Mouse (Mus musculus) MEL (cell line): ENCODE results near the gene Metrnl. TPM values are rescaled to one million over a fixed set of nuclear protein-coding genes. Genes with fewer than 3 reads are reported as not detected.
A peak's percentile ranks its signal among the peaks of the same experiment; 100 is the strongest.

Source experiments
- DNase-seq: peaks from one replicate; pipeline ENCODE4 v3.0.0; 2011; ENCODE audit warnings: low read depth, low spot score
- H3K27ac ChIP-seq: 2 replicates; pipeline ENCODE4 v1.5.1; 2012; ENCODE audit warnings: low read depth, mild to moderate bottlenecking, control low read depth, low read length, moderate library complexity; ENCODE audit not compliant: control insufficient read depth
- H3K27me3 ChIP-seq, 2 experiments: fragments of 150-350 bp in 1 of 2; sonication (generic) in 1 of 2; 2 replicates each; pipeline ENCODE4 v1.6.1; 2012; ENCODE audit warnings: low read length in 2 of 2, mild to moderate bottlenecking in 2 of 2, improper control_type of control experiment in 1 of 2, moderate library complexity in 1 of 2; ENCODE audit not compliant: insufficient read depth in 2 of 2, control insufficient read depth in 1 of 2
- H3K36me3 ChIP-seq, 2 experiments: 2 replicates each; pipeline ENCODE4 v1.6.1; 2012 to 2014; ENCODE audit warnings: low read length in 2 of 2, improper control_type of control experiment in 1 of 2, inconsistent platforms in 1 of 2, mild to moderate bottlenecking in 1 of 2; ENCODE audit not compliant: insufficient read depth in 2 of 2, control insufficient read depth in 1 of 2
- H3K4me1 ChIP-seq, 2 experiments: fragments of 150-350 bp in 1 of 2; sonication (generic) in 1 of 2; 2 replicates each; pipeline ENCODE4 v1.6.1; 2012; ENCODE audit warnings: low read length in 2 of 2, improper control_type of control experiment in 1 of 2, mild to moderate bottlenecking in 1 of 2; ENCODE audit not compliant: insufficient read depth in 2 of 2, control insufficient read depth in 1 of 2
- H3K4me3 ChIP-seq, 2 experiments: fragments of 150-350 bp in 1 of 2; sonication (generic) in 1 of 2; 2 replicates each; pipeline ENCODE4 v1.5.1; 2012; ENCODE audit warnings: low read depth in 2 of 2, low read length in 2 of 2, mild to moderate bottlenecking in 2 of 2, moderate library complexity in 2 of 2, control low read depth in 1 of 2, improper control_type of control experiment in 1 of 2; ENCODE audit not compliant: control insufficient read depth in 1 of 2, insufficient read depth in 1 of 2
- H3K79me2 ChIP-seq: 2 replicates; pipeline ENCODE4 v1.6.1; 2012; ENCODE audit warnings: mild to moderate bottlenecking, low read length, moderate library complexity; ENCODE audit not compliant: control insufficient read depth, poor library complexity, insufficient read depth
- H3K9ac ChIP-seq: 2 replicates; pipeline ENCODE4 v1.6.1; 2012; ENCODE audit warnings: low read depth, mild to moderate bottlenecking, control low read depth, low read length, moderate library complexity; ENCODE audit not compliant: control insufficient read depth, poor library complexity, severe bottlenecking
- H3K9me3 ChIP-seq: fragments of 150-350 bp; sonication (generic); replicated peaks from 2 replicates; pipeline ENCODE4 v1.6.1; 2012; ENCODE audit warnings: mild to moderate bottlenecking, low read length, improper control_type of control experiment, moderate library complexity; ENCODE audit not compliant: insufficient read depth
- BHLHE40 ChIP-seq: IDR thresholded peaks from 2 replicates; pipeline ENCODE4 v1.6.1; 2012; ENCODE audit warnings: low read depth, mild to moderate bottlenecking, inconsistent platforms, low read length, improper control_type of control experiment, borderline replicate concordance
- CTCF ChIP-seq, 3 experiments: IDR thresholded peaks in 2 of 3; conservative IDR thresholded peaks in 1 of 3; 2 replicates each; pipeline ENCODE4 v1.5.1; 2011 to 2012; ENCODE audit warnings: low read length in 3 of 3, low read depth in 2 of 3, mild to moderate bottlenecking in 2 of 3, improper control_type of control experiment in 1 of 3, inconsistent platforms in 1 of 3, mixed read lengths in 1 of 3, moderate library complexity in 1 of 3; ENCODE audit not compliant: control insufficient read depth in 1 of 3, insufficient read depth in 1 of 3, poor library complexity in 1 of 3, severe bottlenecking in 1 of 3
- ELF1 ChIP-seq: IDR thresholded peaks from 2 replicates; pipeline ENCODE4 v1.6.1; 2014; ENCODE audit warnings: low read depth, mild to moderate bottlenecking, inconsistent platforms, low read length, improper control_type of control experiment, moderate library complexity
- EP300 ChIP-seq, 2 experiments: IDR thresholded peaks; 2 replicates each; pipeline ENCODE4 v1.6.1; 2011; ENCODE audit warnings: improper control_type of control experiment in 2 of 2, low read length in 2 of 2, low read depth in 1 of 2, mild to moderate bottlenecking in 1 of 2
- ETS1 ChIP-seq: IDR thresholded peaks from 2 replicates; pipeline ENCODE4 v1.6.1; 2012; ENCODE audit warnings: low read depth, mild to moderate bottlenecking, inconsistent platforms, low read length, improper control_type of control experiment, moderate library complexity
- GABPA ChIP-seq: IDR thresholded peaks from 2 replicates; pipeline ENCODE4 v1.6.1; 2012; ENCODE audit warnings: low read depth, mild to moderate bottlenecking, inconsistent platforms, low read length, improper control_type of control experiment, moderate library complexity
- GATA1 ChIP-seq: IDR thresholded peaks from 2 replicates; pipeline ENCODE4 v1.6.1; 2011; ENCODE audit warnings: low read depth, low read length, improper control_type of control experiment
- HCFC1 ChIP-seq: IDR thresholded peaks from 2 replicates; pipeline ENCODE4 v1.6.1; 2012; ENCODE audit warnings: low read depth, mild to moderate bottlenecking, inconsistent platforms, low read length, improper control_type of control experiment, moderate library complexity
- KAT2A ChIP-seq: conservative IDR thresholded peaks from 2 replicates; pipeline ENCODE4 v1.6.1; 2012; ENCODE audit warnings: low read depth, low read length, improper control_type of control experiment, inconsistent platforms
- MAX ChIP-seq: IDR thresholded peaks from 2 replicates; pipeline ENCODE4 v1.6.1; 2011; ENCODE audit warnings: low read length, improper control_type of control experiment
- MAZ ChIP-seq: IDR thresholded peaks from 2 replicates; pipeline ENCODE4 v1.6.1; 2012; ENCODE audit warnings: low read depth, mild to moderate bottlenecking, inconsistent platforms, low read length, improper control_type of control experiment
- MEF2A ChIP-seq: IDR thresholded peaks from 2 replicates; pipeline ENCODE4 v1.6.1; 2014; ENCODE audit warnings: low read depth, mild to moderate bottlenecking, inconsistent platforms, low read length, improper control_type of control experiment; ENCODE audit not compliant: poor library complexity, insufficient replicate concordance, severe bottlenecking; ENCODE audit errors: extremely low read depth
- MXI1 ChIP-seq: IDR thresholded peaks from 2 replicates; pipeline ENCODE4 v1.6.1; 2011; ENCODE audit warnings: mild to moderate bottlenecking, low read depth, low read length, improper control_type of control experiment
- MYB ChIP-seq: IDR thresholded peaks from 2 replicates; pipeline ENCODE4 v1.6.1; 2011; ENCODE audit warnings: mild to moderate bottlenecking, low read depth, low read length, improper control_type of control experiment
- MYC ChIP-seq: IDR thresholded peaks from 2 replicates; pipeline ENCODE4 v1.6.1; 2011; ENCODE audit warnings: low read depth, mild to moderate bottlenecking, low read length, improper control_type of control experiment, moderate library complexity
- NELFE ChIP-seq: IDR thresholded peaks from 2 replicates; pipeline ENCODE4 v1.6.1; 2011; ENCODE audit warnings: low read depth, low read length, improper control_type of control experiment
- NRF1 ChIP-seq: IDR thresholded peaks from 2 replicates; pipeline ENCODE4 v1.6.1; 2014; ENCODE audit warnings: low read depth, mild to moderate bottlenecking, inconsistent platforms, low read length, improper control_type of control experiment, moderate library complexity; ENCODE audit not compliant: poor library complexity, insufficient read depth, severe bottlenecking
- POLR2AphosphoS2 ChIP-seq: IDR thresholded peaks from 2 replicates; pipeline ENCODE4 v1.6.1; 2011; ENCODE audit warnings: low read length, improper control_type of control experiment
- POLR2AphosphoS5 ChIP-seq: IDR thresholded peaks from 2 replicates; pipeline ENCODE4 v1.6.1; 2012; ENCODE audit warnings: low read depth, borderline replicate concordance, mild to moderate bottlenecking, inconsistent platforms, low read length, moderate library complexity, mixed read lengths
- SMC3 ChIP-seq: IDR thresholded peaks from 2 replicates; pipeline ENCODE4 v1.6.1; 2011; ENCODE audit warnings: low read depth, low read length, improper control_type of control experiment
- USF1 ChIP-seq: IDR thresholded peaks from 2 replicates; pipeline ENCODE4 v1.6.1; 2014; ENCODE audit warnings: low read depth, mild to moderate bottlenecking, inconsistent platforms, low read length, improper control_type of control experiment, moderate library complexity
- USF2 ChIP-seq, 2 experiments: IDR thresholded peaks; 2 replicates each; pipeline ENCODE4 v1.6.1; 2011 to 2012; ENCODE audit warnings: improper control_type of control experiment in 2 of 2, low read length in 2 of 2, borderline replicate concordance in 1 of 2, inconsistent platforms in 1 of 2, low read depth in 1 of 2, mild to moderate bottlenecking in 1 of 2; ENCODE audit not compliant: insufficient read depth in 1 of 2
- ZKSCAN1 ChIP-seq: IDR thresholded peaks from 2 replicates; pipeline ENCODE4 v1.6.1; 2012; ENCODE audit warnings: low read depth, mild to moderate bottlenecking, inconsistent platforms, low read length, improper control_type of control experiment, moderate library complexity
- ZMIZ1 ChIP-seq: IDR thresholded peaks from 2 replicates; pipeline ENCODE4 v1.6.1; 2012; ENCODE audit warnings: low read depth, mild to moderate bottlenecking, inconsistent platforms, low read length, improper control_type of control experiment, moderate library complexity
- ZNF384 ChIP-seq: IDR thresholded peaks from 2 replicates; pipeline ENCODE4 v1.6.1; 2012; ENCODE audit warnings: low read depth, mild to moderate bottlenecking, inconsistent platforms, low read length, improper control_type of control experiment
- polyA plus RNA-seq, 2 experiments: library from polyadenylated mRNA; stranded (reverse) in 1 of 2; unstranded in 1 of 2; fragments of >175 nt in 1 of 2; fragments of >200 nt in 1 of 2; gene quantifications; 2 replicates each; pipeline versions ENCODE4 v1.2.1 to v1.2.4; 2012; ENCODE audit warnings: low replicate concordance in 2 of 2, low read depth in 1 of 2; ENCODE audit not compliant: insufficient read length in 2 of 2, insufficient read depth in 1 of 2, missing spikeins in 1 of 2
- total RNA-seq: library from RNA; depleted of rRNA; stranded (reverse); fragments of 300-350 nt; gene quantifications from 2 replicates; pipeline ENCODE4 v1.2.3, GENCODE M21; 2012; rRNA removed

The Metrnl gene
- total RNA-seq: 2.7 TPM in 2 replicates
- polyA plus RNA-seq: 1 to 10 TPM in 1 of 2 experiments, not detected in 1; 2.9 TPM

DNA sequence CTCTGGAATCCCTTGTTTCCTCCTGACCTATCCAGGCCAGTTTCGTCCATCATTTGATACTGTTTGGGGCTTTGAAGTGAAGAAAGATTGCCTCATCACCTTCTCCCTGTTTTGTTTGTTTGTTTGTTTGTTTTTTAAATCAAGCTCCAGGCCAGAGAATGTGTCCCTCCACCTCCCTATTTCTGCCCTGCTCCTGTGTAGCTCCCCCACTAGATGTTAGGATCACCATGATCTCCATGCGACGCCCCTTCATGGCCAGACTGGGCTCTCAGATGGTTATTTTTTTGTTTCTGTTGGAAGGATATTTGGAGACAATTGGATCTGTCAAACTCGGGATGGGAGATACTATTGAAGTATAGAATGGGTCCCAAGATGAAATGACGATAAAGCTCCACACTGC is at the start of gene Metrnl:
Metrnl (plus strand) TSS at position 301 of the 400 bp plus-strand sequence.
- Histone ChIP-seq H3K27ac (no peak within 1 kb of the TSS), H3K79me2 (no peaks in the 10 kb centered on the region), H3K27me3 (no peaks in the 10 kb centered on the region), H3K4me1 (peaks cover 4 to 14% of the 10 kb centered on the region in 2 experiments; a peak in 3 of 4 replicates), H3K36me3 (peaks cover 0 to 3% of the 10 kb centered on the region in 2 experiments; a peak in 2 of 4 replicates), H3K4me3 (peak within 1 kb of the TSS; percentile 69 to 75), H3K9ac (peak within 1 kb of the TSS; percentile 63), H3K9me3 (no peaks in the 10 kb centered on the region)
- DNase-seq: no peak
- TF ChIP-seq GATA1 (no peak), BHLHE40 (no peak), USF2 (IDR thresholded peaks at IDR 0.05; ENCODE audit: borderline replicate concordance in 1 of 2, insufficient read depth in 1 of 2, low read depth in 1 of 2, low read length in 2 of 2) (no peak), ETS1 (no peak), ZMIZ1 (no peak), ZNF384 (no peak), EP300 (IDR thresholded peaks at IDR 0.05; ENCODE audit: low read depth in 1 of 2, low read length in 2 of 2) (no peak), USF1 (no peak)

DNA sequence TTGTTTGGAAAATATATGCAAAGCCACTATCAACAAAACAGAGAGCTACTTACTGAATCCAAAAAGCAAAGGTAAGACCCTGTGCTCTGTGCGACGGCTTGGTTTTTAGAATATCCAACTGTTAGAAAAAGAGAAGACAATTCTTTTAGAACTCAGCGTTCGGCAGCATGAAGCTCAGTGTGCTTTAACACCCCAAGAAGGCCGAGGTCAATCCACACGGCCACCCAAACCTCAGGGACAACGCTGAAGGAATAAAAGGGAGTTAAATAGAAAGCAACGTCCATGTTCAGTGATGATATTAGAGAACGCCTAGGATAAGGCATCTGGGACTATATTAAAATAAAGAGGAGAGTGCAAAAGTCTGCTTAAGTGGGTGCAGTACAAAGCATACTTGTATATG is 49.8 kb upstream of the Metrnl start:
- H3K79me2 ChIP-seq: no peaks in the 10 kb centered on the region
- H3K27me3 ChIP-seq: no peaks in the 10 kb centered on the region
- TF ChIP-seq EP300 (IDR thresholded peaks at IDR 0.05; ENCODE audit: low read depth in 1 of 2, low read length in 2 of 2) (no peak), CTCF (IDR thresholded peaks at IDR 0.05 in 2 of 3, conservative IDR thresholded peaks at IDR 0.05 in 1 of 3; ENCODE audit: control insufficient read depth in 1 of 3, insufficient read depth in 1 of 3, low read depth in 2 of 3, low read length in 3 of 3, poor library complexity in 1 of 3, severe bottlenecking in 1 of 3) (no peak), MYB (no peak), MAZ (no peak), MEF2A (no peak), ZKSCAN1 (no peak), ELF1 (no peak), GATA1 (no peak), BHLHE40 (no peak), POLR2AphosphoS5 (no peak), POLR2AphosphoS2 (no peak), GABPA (no peak), MXI1 (no peak), NELFE (no peak), MYC (no peak), KAT2A (no peak), HCFC1 (no peak), MAX (no peak), NRF1 (no peak), SMC3 (no peak)
- H3K4me3 ChIP-seq: no peak overlapping the region
- H3K9me3 ChIP-seq: no peaks in the 10 kb centered on the region
- H3K9ac ChIP-seq: no peak overlapping the region
- H3K36me3 ChIP-seq: peaks cover 0 to 14% of the 10 kb centered on the region in 2 experiments; a peak in 2 of 4 replicates
- DNase-seq: no peak
- H3K27ac ChIP-seq: no peak overlapping the region
- H3K4me1 ChIP-seq: peaks cover 7 to 14% of the 10 kb centered on the region in 2 experiments
